Mouse (Mus musculus) erythroblast, embryonic 14.5 days (primary cell): ENCODE data around the gene Acr. TPM values are rescaled to one million over a fixed set of nuclear protein-coding genes. Genes with fewer than 3 reads are reported as not detected.

Experiments
- H3K27me3 ChIP-seq: 2 replicates; pipeline ENCODE4 v1.6.1; 2012; ENCODE audit warnings: inconsistent platforms; ENCODE audit not compliant: control insufficient read depth
- H3K36me3 ChIP-seq: 2 replicates; pipeline ENCODE4 v1.6.1; 2012; ENCODE audit warnings: mild to moderate bottlenecking, inconsistent platforms; ENCODE audit not compliant: control insufficient read depth
- H3K4me1 ChIP-seq: 2 replicates; pipeline ENCODE4 v1.6.1; 2012; ENCODE audit warnings: inconsistent platforms; ENCODE audit not compliant: control insufficient read depth
- H3K4me3 ChIP-seq: replicated peaks from 2 replicates; pipeline ENCODE3; 2012; ENCODE audit warnings: moderate library complexity, mild to moderate bottlenecking, inconsistent platforms
- H3K9me3 ChIP-seq: 2 replicates; pipeline ENCODE4 v1.6.1; 2012; ENCODE audit warnings: low read length, inconsistent platforms, mixed read lengths; ENCODE audit not compliant: control insufficient read depth
- GATA1 ChIP-seq: IDR thresholded peaks from 2 replicates; pipeline ENCODE4 v1.6.1; 2012; ENCODE audit warnings: low read length, inconsistent platforms, mixed read lengths
- TAL1 ChIP-seq: IDR thresholded peaks from 3 replicates; pipeline ENCODE4 v1.6.1; 2012; ENCODE audit warnings: low read length, inconsistent platforms, mixed read lengths
- polyA plus RNA-seq: library from polyadenylated mRNA; stranded (reverse); fragments of >175 nt; gene quantifications from 2 replicates; pipeline ENCODE4 v1.2.3, GENCODE M21; 2012

Acr gene
- polyA plus RNA-seq, 1 experiment: not detected

- Histone ChIP-seq H3K4me3 (no peak overlapping the region), H3K36me3 (no peaks in the 10 kb centered on the region; the same call in 1 of the 2 replicates), H3K4me1 (no peaks in the 10 kb centered on the region), H3K27me3 (no peaks in the 10 kb centered on the region), H3K9me3 (no peaks in the 10 kb centered on the region)
- TF ChIP-seq TAL1 (no peak), GATA1 (no peak)
Observed at GRCm38 (mm10) chr15:89533843-89534207, 34.3 kb upstream of the Acr start.

DNA sequence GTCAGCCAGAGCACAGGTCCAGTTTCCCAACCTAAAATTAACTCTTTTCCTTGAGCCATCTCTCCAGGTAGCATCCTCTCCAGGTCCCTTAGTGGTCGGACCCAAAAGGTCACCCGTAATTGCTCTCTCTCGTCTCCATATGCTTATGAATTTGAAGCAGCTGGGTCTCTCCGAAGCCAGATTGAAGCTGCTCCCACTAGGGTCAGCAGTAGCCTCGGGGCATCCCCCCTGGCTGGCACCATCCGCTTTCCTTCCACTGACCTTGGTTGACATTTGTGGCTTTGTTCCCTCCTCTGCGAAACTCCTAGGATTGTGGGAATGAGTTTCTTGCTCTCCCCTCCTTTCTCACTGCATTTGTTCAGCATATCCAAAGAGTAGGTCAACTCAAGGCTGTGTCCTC, 24.0 kb upstream of the Acr start:
- no peak for TF ChIP-seq GATA1
- TF ChIP-seq TAL1: no peak
- H3K27me3 ChIP-seq: peaks cover 6% of the 10 kb centered on the region; the same call in 1 of the 2 replicates
- no peaks in the 10 kb centered on the region for H3K9me3 ChIP-seq
- H3K4me1 ChIP-seq: no peaks in the 10 kb centered on the region
- H3K36me3 ChIP-seq: no peaks in the 10 kb centered on the region; the same call in 1 of the 2 replicates
- no peak overlapping the region for H3K4me3 ChIP-seq

DNA sequence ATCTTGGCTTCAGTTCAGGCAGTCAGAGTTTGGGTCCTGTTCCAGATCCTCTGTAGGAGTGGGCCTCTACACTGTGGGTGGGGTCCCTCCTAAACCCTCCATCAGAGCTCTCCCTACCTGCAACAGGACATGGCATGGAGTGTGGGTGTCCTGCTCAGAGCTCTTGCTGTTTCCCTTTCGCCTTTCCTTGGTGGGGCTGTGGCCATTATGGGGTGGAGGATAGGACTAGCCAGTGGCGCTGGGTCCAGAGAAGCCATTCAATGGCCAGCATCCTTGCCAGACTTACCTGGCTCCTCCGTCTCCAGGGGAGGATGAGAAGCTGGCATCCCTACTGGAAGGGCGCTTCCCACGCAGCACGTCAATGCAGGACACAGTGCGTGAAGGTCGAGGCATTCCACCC, 20.8 kb upstream of the Acr start:
- Histone ChIP-seq H3K27me3 (peaks cover 6% of the 10 kb centered on the region; the same call in 1 of the 2 replicates), H3K36me3 (no peaks in the 10 kb centered on the region; the same call in none of the 2 replicates), H3K4me3 (no peak overlapping the region), H3K4me1 (no peaks in the 10 kb centered on the region), H3K9me3 (no peaks in the 10 kb centered on the region)
- TF ChIP-seq GATA1 (no peak), TAL1 (no peak)

- TF ChIP-seq TAL1 (no peak), GATA1 (no peak)
- Histone ChIP-seq H3K4me1 (no peaks in the 10 kb centered on the region), H3K36me3 (no peaks in the 10 kb centered on the region; the same call in none of the 2 replicates), H3K27me3 (peaks cover 6% of the 10 kb centered on the region; the same call in 1 of the 2 replicates), H3K9me3 (no peaks in the 10 kb centered on the region), H3K4me3 (no peak overlapping the region)
Observed at GRCm38 (mm10) chr15:89547824-89548601, 20.1 kb upstream of the Acr start.

DNA sequence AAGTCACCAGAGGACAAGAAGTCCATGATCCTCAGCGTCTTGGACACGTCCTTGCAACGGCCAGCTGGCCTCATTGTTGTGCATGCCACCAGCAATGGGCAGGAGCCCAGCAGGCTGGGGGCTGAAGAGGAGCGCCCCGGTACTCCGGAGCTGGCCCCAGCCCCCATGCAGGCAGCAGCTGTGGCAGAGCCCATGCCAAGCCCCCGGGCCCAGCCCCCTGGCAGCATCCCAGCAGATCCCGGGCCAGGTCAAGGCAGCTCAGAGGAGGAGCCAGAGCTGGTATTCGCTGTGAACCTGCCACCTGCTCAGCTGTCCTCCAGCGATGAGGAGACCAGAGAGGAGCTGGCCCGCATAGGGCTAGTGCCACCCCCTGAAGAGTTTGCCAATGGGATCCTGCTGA, 19.3 kb upstream of the Acr start:
- Histone ChIP-seq H3K36me3 (no peaks in the 10 kb centered on the region; the same call in none of the 2 replicates), H3K27me3 (peaks cover 6% of the 10 kb centered on the region; the same call in 1 of the 2 replicates)

DNA sequence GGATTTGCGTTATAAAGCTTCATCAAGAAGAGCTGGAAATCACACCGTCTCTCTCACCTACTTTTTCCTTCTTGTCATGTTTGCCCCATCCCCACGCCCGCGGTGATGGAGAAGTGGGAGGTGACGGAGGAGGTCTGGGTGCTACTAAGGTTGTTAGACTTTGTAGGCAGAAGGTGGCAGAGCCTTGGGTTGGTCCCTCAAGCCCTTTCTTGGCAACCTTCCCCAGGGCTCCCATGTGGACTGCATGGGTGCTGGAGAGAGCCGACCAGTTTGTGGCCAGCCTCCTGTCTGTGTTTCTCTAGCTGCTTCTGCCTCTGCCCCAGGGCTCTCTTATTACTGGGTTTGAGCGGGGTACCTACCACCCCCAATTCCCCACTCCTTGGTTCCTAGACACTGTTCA, 17.6 kb upstream of the Acr start:
- Histone ChIP-seq H3K36me3 (no peaks in the 10 kb centered on the region; the same call in none of the 2 replicates), H3K4me3 (no peak overlapping the region), H3K27me3 (peaks cover 6% of the 10 kb centered on the region; the same call in 1 of the 2 replicates), H3K9me3 (no peaks in the 10 kb centered on the region), H3K4me1 (no peaks in the 10 kb centered on the region)
- TF ChIP-seq TAL1: no peak
- TF ChIP-seq GATA1: no peak

More for the DNA sequence above, 19.3 kb upstream of the Acr start:
- Histone ChIP-seq H3K9me3 (no peaks in the 10 kb centered on the region), H3K4me3 (no peak overlapping the region), H3K4me1 (no peaks in the 10 kb centered on the region)
- TF ChIP-seq TAL1 (no peak), GATA1 (no peak)

DNA sequence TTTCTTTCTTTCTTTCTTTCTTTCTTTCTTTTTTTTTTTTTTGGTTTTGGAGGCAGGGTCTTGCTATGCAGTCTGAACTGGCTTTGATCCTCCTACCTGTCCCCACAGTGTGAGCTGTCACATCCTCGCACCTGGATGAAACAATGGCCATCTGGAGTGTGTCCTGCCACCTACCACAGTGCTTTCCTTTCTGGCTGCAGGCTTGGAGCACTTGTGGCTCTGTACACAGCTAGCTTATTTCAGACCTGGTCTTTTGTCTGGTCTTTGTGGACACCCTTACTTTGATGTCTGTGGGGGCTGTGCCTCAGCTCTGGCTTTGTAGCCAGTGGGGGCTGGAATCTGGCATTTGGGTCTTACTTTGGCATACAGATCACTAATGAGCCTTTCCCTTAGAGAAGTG, 16.4 kb upstream of the Acr start:
- Histone ChIP-seq H3K9me3 (no peaks in the 10 kb centered on the region), H3K27me3 (peaks cover 12% of the 10 kb centered on the region; the same call in 1 of the 2 replicates), H3K36me3 (no peaks in the 10 kb centered on the region; the same call in none of the 2 replicates), H3K4me3 (no peak overlapping the region), H3K4me1 (no peaks in the 10 kb centered on the region)
- TF ChIP-seq TAL1 (no peak), GATA1 (no peak)

GRCm38 (mm10) chr15:89555591-89555990, 12.5 kb upstream of the Acr start:
- Histone ChIP-seq H3K27me3 (peaks cover 20% of the 10 kb centered on the region; the same call in 1 of the 2 replicates), H3K36me3 (no peaks in the 10 kb centered on the region), H3K4me1 (no peaks in the 10 kb centered on the region; the same call in 1 of the 2 replicates), H3K4me3 (no peak overlapping the region), H3K9me3 (no peaks in the 10 kb centered on the region)
- TF ChIP-seq TAL1 (no peak), GATA1 (no peak)

- Histone ChIP-seq H3K4me3 (no peak overlapping the region), H3K27me3 (peaks cover 20% of the 10 kb centered on the region; the same call in 1 of the 2 replicates), H3K36me3 (no peaks in the 10 kb centered on the region), H3K9me3 (no peaks in the 10 kb centered on the region), H3K4me1 (no peaks in the 10 kb centered on the region; the same call in 1 of the 2 replicates)
- no peak for TF ChIP-seq TAL1
- no peak for TF ChIP-seq GATA1
Observed at GRCm38 (mm10) chr15:89556401-89557178, 11.5 kb upstream of the Acr start.
